Mouse (Mus musculus) left cerebral cortex, postnatal 14 days (tissue): ENCODE measurements at regions not wholly inside any gene's neighbourhood (a gene's known extent, or its start where the extent isn't known, plus 50 kb on each side); places are given as distances from the start of the nearest gene placed in this dataset.
"Not testable (repeated sequence)": the region's sequence is repeated elsewhere in the genome, so short reads cannot be mapped to it uniquely, and the experiment has no call there.

Experiments
- DNase-seq, 2 experiments: peaks; one replicate each; pipeline ENCODE4 v3.0.0; 2021 to 2022; ENCODE audit warnings: low spot score in 2 of 2, mixed read lengths in 1 of 2
- intact Hi-C: fragments of 180-260 bp; cut with DNase I; formaldehyde crosslinking; loops from one replicate; pipeline ENCODE4 v1.15.1; 2025

GRCm38 (mm10) chr7:60492028-60492995, 352.3 kb upstream of the Snrpn start:
- peak; percentile 30 to 38 for DNase-seq
- intact Hi-C loops, result not testable (repeated sequence)

GRCm38 (mm10) chr7:60487839-60488454, 347.9 kb upstream of the Snrpn start:
- intact Hi-C loops, result loop anchor here (5.0 kb wide), 1 partner anchor 101 kb away; no protein-coding TSS in a partner anchor
- DNase-seq, result not testable (repeated sequence)

GRCm38 (mm10) chr7:60450074-60450603, 310.1 kb upstream of the Snrpn start:
- intact Hi-C loops, result not testable (repeated sequence)
- peak; percentile 5 to 17 for DNase-seq

GRCm38 (mm10) chr7:60449239-60450073, 309.4 kb upstream of the Snrpn start:
- DNase-seq, intact Hi-C loops: not testable (repeated sequence)

GRCm38 (mm10) chr7:60438781-60439180, 298.8 kb upstream of the Snrpn start:
- intact Hi-C loops, result no loop called here
- no peak for DNase-seq

GRCm38 (mm10) chr7:60391011-60391863, 251.2 kb upstream of the Snrpn start:
- intact Hi-C loops, result not testable (repeated sequence)
- peak; percentile 39 to 49 for DNase-seq

GRCm38 (mm10) chr7:60386957-60387356, 246.9 kb upstream of the Snrpn start:
- intact Hi-C loops, result loop anchor here (5.0 kb wide), 1 partner anchor 100 kb away; no protein-coding TSS in a partner anchor
- peak in 1 of 2 experiments; percentile 6 for DNase-seq

- intact Hi-C loops, result not testable (repeated sequence)
- peak in 1 of 2 experiments; percentile 7 for DNase-seq
Measured at GRCm38 (mm10) chr7:60374001-60374400, 234.0 kb upstream of the Snrpn start.

- intact Hi-C loops, DNase-seq: not testable (repeated sequence)
Measured at GRCm38 (mm10) chr7:60352206-60352605, 212.2 kb upstream of the Snrpn start.
